Mouse (Mus musculus) hindbrain, embryonic 13.5 days (tissue): Measurements from ENCODE around the gene Trpv4. TPM values are rescaled to one million over a fixed set of nuclear protein-coding genes. Genes with fewer than 3 reads are reported as not detected.

Source experiments
- ATAC-seq: fragments of 200-750 bp; cut with Nextera tagmentation; 2 replicates; pipeline ENCODE4 v1.8.0; 2017; ENCODE audit warnings: moderate TSS enrichment; ENCODE audit not compliant: low FRiP score
- H3K27ac ChIP-seq: fragments of 300-500 bp; sonication (generic); 2 replicates; pipeline ENCODE4 v1.5.1; 2015; ENCODE audit warnings: inconsistent platforms, mild to moderate bottlenecking, moderate library complexity
- H3K27me3 ChIP-seq: fragments of 300-500 bp; sonication (generic); 2 replicates; pipeline ENCODE4 v1.6.1; 2015; ENCODE audit warnings: mild to moderate bottlenecking, inconsistent platforms
- H3K36me3 ChIP-seq: fragments of 300-500 bp; sonication (generic); 2 replicates; pipeline ENCODE4 v1.6.1; 2015; ENCODE audit warnings: mild to moderate bottlenecking, inconsistent platforms
- H3K4me1 ChIP-seq: fragments of 300-500 bp; sonication (generic); replicated peaks from 2 replicates; pipeline ENCODE4 v1.6.1; 2015; ENCODE audit warnings: inconsistent platforms
- H3K4me2 ChIP-seq: fragments of 300-500 bp; sonication (generic); 2 replicates; pipeline ENCODE4 v1.6.1; 2015; ENCODE audit warnings: inconsistent platforms, mild to moderate bottlenecking, moderate library complexity
- H3K4me3 ChIP-seq: fragments of 300-500 bp; sonication (generic); 2 replicates; pipeline ENCODE4 v1.5.1; 2015; ENCODE audit warnings: mild to moderate bottlenecking, inconsistent platforms
- H3K9ac ChIP-seq: fragments of 300-500 bp; sonication (generic); 2 replicates; pipeline ENCODE4 v1.6.1; 2015; ENCODE audit warnings: mild to moderate bottlenecking, inconsistent platforms
- H3K9me3 ChIP-seq: fragments of 300-500 bp; sonication (generic); 2 replicates; pipeline ENCODE4 v1.6.1; 2016; ENCODE audit warnings: inconsistent platforms
- WGBS: fragments of 180-500 bp; shearing (Covaris S2); methylation state at CpG from one replicate; pipeline ENCODE4 v1.1.7; 2015; 5-methylcytosine and 5-hydroxymethylcytosine counted together
- polyA plus RNA-seq: library from polyadenylated mRNA; unstranded; fragments of >200 nt; fragmentation: Nextera tagmentation; extraction: Ambion mirVana; gene quantifications from 2 replicates; pipeline ENCODE4 v1.2.1, GENCODE M21; 2015

Gene Trpv4
- polyA plus RNA-seq, 1 experiment from 2014 or later: 0.65 TPM

GRCm38 (mm10) chr5:114664139-114664538 is 5.9 kb upstream of the Trpv4 start:
- Histone ChIP-seq H3K9ac (no peak overlapping the region), H3K27me3 (peaks cover 18% of the 10 kb centered on the region), H3K9me3 (no peaks in the 10 kb centered on the region), H3K4me2 (no peak overlapping the region), H3K4me1 (peaks cover 12% of the 10 kb centered on the region), H3K36me3 (no peaks in the 10 kb centered on the region), H3K4me3 (no peak overlapping the region), H3K27ac (no peak overlapping the region)
- WGBS: 93% methylated on average over 4 of the region's 4 CpGs
- no peak for ATAC-seq

GRCm38 (mm10) chr5:114661029-114661428 is 2.8 kb upstream of the Trpv4 start:
- WGBS: 79% methylated on average over 6 of the region's 6 CpGs
- peaks cover 50% of the 10 kb centered on the region for H3K27me3 ChIP-seq
- no peaks in the 10 kb centered on the region for H3K9me3 ChIP-seq
- H3K4me2 ChIP-seq: no peak overlapping the region
- no peak overlapping the region for H3K4me3 ChIP-seq
- peaks cover 15% of the 10 kb centered on the region for H3K4me1 ChIP-seq
- no peaks in the 10 kb centered on the region for H3K36me3 ChIP-seq
- H3K9ac ChIP-seq: no peak overlapping the region
- no peak overlapping the region for H3K27ac ChIP-seq
- no peak for ATAC-seq

- H3K27me3 ChIP-seq: peaks cover 66% of the 10 kb centered on the region
- peaks cover 14% of the 10 kb centered on the region for H3K4me1 ChIP-seq
- H3K4me3 ChIP-seq: peak overlapping the region; percentile 43; the same call in 1 of the 2 replicates
- H3K36me3 ChIP-seq: no peaks in the 10 kb centered on the region
- no peak overlapping the region for H3K4me2 ChIP-seq
- 29% methylated on average over 10 of the region's 10 CpGs for WGBS
- no peak overlapping the region for H3K27ac ChIP-seq
- no peak overlapping the region for H3K9ac ChIP-seq
- no peaks in the 10 kb centered on the region for H3K9me3 ChIP-seq
- no peak for ATAC-seq
These were observed 795 bp downstream of the Trpv4 start for GRCm38 (mm10) chr5:114657426-114657825.

- Histone ChIP-seq H3K27ac (no peak overlapping the region), H3K9me3 (no peaks in the 10 kb centered on the region), H3K4me2 (no peak overlapping the region), H3K9ac (no peak overlapping the region), H3K36me3 (no peaks in the 10 kb centered on the region), H3K27me3 (peaks cover 71% of the 10 kb centered on the region), H3K4me1 (peaks cover 16% of the 10 kb centered on the region), H3K4me3 (no peak overlapping the region)
- ATAC-seq: no peak
- 76% methylated on average over 7 of the region's 7 CpGs for WGBS
These were observed 1.9 kb downstream of the Trpv4 start for GRCm38 (mm10) chr5:114656305-114656704.

GRCm38 (mm10) chr5:114655721-114656120 is 2.5 kb downstream of the Trpv4 start:
- Histone ChIP-seq H3K27me3 (peaks cover 73% of the 10 kb centered on the region), H3K4me1 (peaks cover 22% of the 10 kb centered on the region), H3K4me3 (no peak overlapping the region)

GRCm38 (mm10) chr5:114653656-114654437 is 4.4 kb downstream of the Trpv4 start:
- H3K9ac ChIP-seq: no peak overlapping the region
- H3K27ac ChIP-seq: no peak overlapping the region
- H3K9me3 ChIP-seq: no peaks in the 10 kb centered on the region
- 74% methylated on average over 15 of the region's 15 CpGs for WGBS
- no peak overlapping the region for H3K4me3 ChIP-seq
- H3K4me2 ChIP-seq: no peak overlapping the region
- no peaks in the 10 kb centered on the region for H3K36me3 ChIP-seq
- ATAC-seq: no peak
- H3K27me3 ChIP-seq: peaks cover 67% of the 10 kb centered on the region
- H3K4me1 ChIP-seq: peaks cover 28% of the 10 kb centered on the region

More at GRCm38 (mm10) chr5:114655721-114656120, 2.5 kb downstream of the Trpv4 start:
- no peak overlapping the region for H3K4me2 ChIP-seq
- no peak overlapping the region for H3K27ac ChIP-seq
- no peaks in the 10 kb centered on the region for H3K36me3 ChIP-seq
- no peak overlapping the region for H3K9ac ChIP-seq
- 88% methylated on average over 5 of the region's 5 CpGs for WGBS
- H3K9me3 ChIP-seq: no peaks in the 10 kb centered on the region
- ATAC-seq: no peak

GRCm38 (mm10) chr5:114651449-114651848 is 6.8 kb downstream of the Trpv4 start:
- H3K4me2 ChIP-seq: no peak overlapping the region
- H3K36me3 ChIP-seq: no peaks in the 10 kb centered on the region
- 31% methylated on average over 3 of the region's 3 CpGs for WGBS
- no peak for ATAC-seq
- H3K4me3 ChIP-seq: no peak overlapping the region
- peaks cover 31% of the 10 kb centered on the region for H3K4me1 ChIP-seq
- no peak overlapping the region for H3K9ac ChIP-seq
- H3K27ac ChIP-seq: no peak overlapping the region; the same call in 1 of the 2 replicates
- H3K9me3 ChIP-seq: no peaks in the 10 kb centered on the region
- H3K27me3 ChIP-seq: peaks cover 51% of the 10 kb centered on the region

GRCm38 (mm10) chr5:114651002-114651401 is 7.2 kb downstream of the Trpv4 start:
- Histone ChIP-seq H3K36me3 (no peaks in the 10 kb centered on the region), H3K4me3 (no peak overlapping the region), H3K9ac (0 out of 2 replicates have a peak overlapping the region, but pooled peaks have one; percentile 8), H3K9me3 (no peaks in the 10 kb centered on the region), H3K27ac (no peak overlapping the region; the same call in 1 of the 2 replicates), H3K4me2 (no peak overlapping the region), H3K27me3 (peaks cover 50% of the 10 kb centered on the region), H3K4me1 (peaks cover 31% of the 10 kb centered on the region)
- ATAC-seq: no peak
- WGBS: 44% methylated on average over 14 of the region's 14 CpGs

GRCm38 (mm10) chr5:114648728-114649311 is 9.4 kb downstream of the Trpv4 start:
- Histone ChIP-seq H3K9me3 (no peaks in the 10 kb centered on the region), H3K36me3 (no peaks in the 10 kb centered on the region), H3K27ac (no peak overlapping the region), H3K4me2 (no peak overlapping the region), H3K4me1 (peaks cover 34% of the 10 kb centered on the region), H3K4me3 (no peak overlapping the region), H3K27me3 (peaks cover 42% of the 10 kb centered on the region; the same call in 1 of the 2 replicates), H3K9ac (no peak overlapping the region)
- ATAC-seq: no peak
- WGBS: 61% methylated on average over 11 of the region's 11 CpGs

- H3K9ac ChIP-seq: peak overlapping the region; percentile 59
- H3K36me3 ChIP-seq: no peaks in the 10 kb centered on the region
- H3K4me3 ChIP-seq: peak overlapping the region; percentile 31
- ATAC-seq: peak; percentile 63
- H3K9me3 ChIP-seq: no peaks in the 10 kb centered on the region
- peaks cover 32% of the 10 kb centered on the region for H3K4me1 ChIP-seq
- H3K27me3 ChIP-seq: peaks cover 40% of the 10 kb centered on the region
- 4% methylated on average over 27 of the region's 27 CpGs for WGBS
- H3K4me2 ChIP-seq: peak overlapping the region; percentile 57
- no peak overlapping the region for H3K27ac ChIP-seq
These were observed 10.8 kb downstream of the Trpv4 start for GRCm38 (mm10) chr5:114647211-114647974.

- H3K9me3 ChIP-seq: no peaks in the 10 kb centered on the region
- H3K4me3 ChIP-seq: no peak overlapping the region
- no peak overlapping the region for H3K9ac ChIP-seq
- 90% methylated on average over 5 of the region's 5 CpGs for WGBS
- H3K4me2 ChIP-seq: no peak overlapping the region
- H3K4me1 ChIP-seq: peaks cover 26% of the 10 kb centered on the region
- H3K27ac ChIP-seq: no peak overlapping the region
- no peaks in the 10 kb centered on the region for H3K36me3 ChIP-seq
- no peak for ATAC-seq
- H3K27me3 ChIP-seq: peaks cover 36% of the 10 kb centered on the region
These were observed 12.3 kb downstream of the Trpv4 start for GRCm38 (mm10) chr5:114645916-114646315.

GRCm38 (mm10) chr5:114644918-114645317 is 13.3 kb downstream of the Trpv4 start:
- peaks cover 20% of the 10 kb centered on the region for H3K4me1 ChIP-seq
- no peaks in the 10 kb centered on the region for H3K9me3 ChIP-seq
- no peak for ATAC-seq
- H3K9ac ChIP-seq: 0 out of 2 replicates have a peak overlapping the region, but pooled peaks have one; percentile 5
- no peaks in the 10 kb centered on the region for H3K36me3 ChIP-seq
- no peak overlapping the region for H3K27ac ChIP-seq
- peaks cover 33% of the 10 kb centered on the region for H3K27me3 ChIP-seq
- 64% methylated on average over 6 of the region's 6 CpGs for WGBS
- no peak overlapping the region for H3K4me2 ChIP-seq
- H3K4me3 ChIP-seq: no peak overlapping the region
